Mouse (Mus musculus) spleen, adult 18-20 months (tissue): ENCODE data around the gene Kctd7.
A peak's percentile ranks its signal among the peaks of the same experiment; 100 is the strongest.

ENCODE experiments used
- DNase-seq, 2 experiments: peaks; one replicate each; pipeline ENCODE4 v3.0.0; 2022; ENCODE audit warnings: mixed read lengths in 2 of 2

Kctd7 gene

GRCm38 (mm10) chr5:130145961-130146360 lies 1.3 kb downstream of the Kctd7 start:
- no peak for DNase-seq

GRCm38 (mm10) chr5:130149726-130150310 lies 5.2 kb downstream of the Kctd7 start:
- DNase-seq, result no peak

GRCm38 (mm10) chr5:130154286-130154685 lies 9.6 kb downstream of the Kctd7 start:
- no peak for DNase-seq

- DNase-seq, result no peak
Measured at GRCm38 (mm10) chr5:130158545-130158944, 13.9 kb downstream of the Kctd7 start.

- no peak for DNase-seq
Measured at GRCm38 (mm10) chr5:130159761-130160201, 15.1 kb downstream of the Kctd7 start.

GRCm38 (mm10) chr5:130163670-130164069 lies 19.0 kb downstream of the Kctd7 start:
- DNase-seq, result peak; percentile 59 to 85

- DNase-seq, result no peak
Measured at GRCm38 (mm10) chr5:130165213-130165612, 20.6 kb downstream of the Kctd7 start.

GRCm38 (mm10) chr5:130169109-130169508 lies 24.4 kb downstream of the Kctd7 start:
- DNase-seq, result no peak

GRCm38 (mm10) chr5:130170666-130171422 lies 26.2 kb downstream of the Kctd7 start:
- no peak for DNase-seq

- DNase-seq, result peak; percentile 84 to 88
Measured at GRCm38 (mm10) chr5:130171423-130171954, 26.8 kb downstream of the Kctd7 start, which contains the start of gene Rabgef1. Rabgef1 (plus strand) TSS chr5:130171798.

GRCm38 (mm10) chr5:130171956-130172601 lies 27.4 kb downstream of the Kctd7 start:
- DNase-seq, result no peak

- DNase-seq, result no peak
Measured at GRCm38 (mm10) chr5:130173012-130173411, 28.4 kb downstream of the Kctd7 start.

- no peak for DNase-seq
Measured at GRCm38 (mm10) chr5:130177871-130178270, 33.2 kb downstream of the Kctd7 start.

GRCm38 (mm10) chr5:130180362-130180761 lies 35.7 kb downstream of the Kctd7 start:
- no peak for DNase-seq

GRCm38 (mm10) chr5:130181740-130182540 lies 37.3 kb downstream of the Kctd7 start:
- DNase-seq, result no peak

- DNase-seq, result no peak
Measured at GRCm38 (mm10) chr5:130182541-130182821, 37.8 kb downstream of the Kctd7 start.

- no peak for DNase-seq
Measured at GRCm38 (mm10) chr5:130184193-130184856, 39.7 kb downstream of the Kctd7 start.

GRCm38 (mm10) chr5:130185312-130185711 lies 40.7 kb downstream of the Kctd7 start:
- DNase-seq, result no peak

GRCm38 (mm10) chr5:130187383-130187782 lies 42.7 kb downstream of the Kctd7 start:
- no peak for DNase-seq

GRCm38 (mm10) chr5:130190909-130191308 lies 46.2 kb downstream of the Kctd7 start:
- DNase-seq, result no peak

- no peak for DNase-seq
Measured at GRCm38 (mm10) chr5:130191865-130192264, 47.2 kb downstream of the Kctd7 start.

- no peak for DNase-seq
Measured at GRCm38 (mm10) chr5:130192356-130192944, 47.8 kb downstream of the Kctd7 start.
